Mouse (Mus musculus) T-helper 1 cell (primary cell): ENCODE measurements around the gene Slc35g3.

Source experiments
- in situ Hi-C: fragments of 300-600 bp; cut with MboI, MseI; formaldehyde crosslinking; loops from one replicate; pipeline ENCODE4 v1.15.1; 2025; ENCODE audit warnings: high pct_unique_total_duplicates

Slc35g3 gene

DNA sequence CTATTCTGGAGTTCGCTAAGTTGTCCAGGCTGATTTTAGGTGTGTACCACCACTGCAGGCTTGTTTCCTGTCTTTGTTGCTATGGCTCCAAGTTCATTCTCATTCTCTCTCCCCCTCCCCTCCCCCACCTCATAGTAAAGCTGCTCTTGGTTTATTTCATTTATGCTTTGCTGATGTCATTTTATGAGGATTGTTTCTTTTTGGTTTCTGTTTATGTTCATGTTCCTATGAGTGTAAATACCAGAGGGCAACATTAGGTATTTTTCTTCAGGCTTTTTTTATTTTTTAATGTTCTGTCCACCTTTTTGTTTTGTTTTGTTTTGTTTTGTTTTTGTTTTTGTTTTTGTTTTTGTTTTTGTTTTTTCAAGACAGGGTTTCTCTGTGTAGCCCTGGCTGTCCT lies at the start of gene Slc35g3:
Slc35g3 (minus strand) TSS at position 101 of the 400 bp plus-strand sequence.
- in situ Hi-C loops, result no loop called here

DNA sequence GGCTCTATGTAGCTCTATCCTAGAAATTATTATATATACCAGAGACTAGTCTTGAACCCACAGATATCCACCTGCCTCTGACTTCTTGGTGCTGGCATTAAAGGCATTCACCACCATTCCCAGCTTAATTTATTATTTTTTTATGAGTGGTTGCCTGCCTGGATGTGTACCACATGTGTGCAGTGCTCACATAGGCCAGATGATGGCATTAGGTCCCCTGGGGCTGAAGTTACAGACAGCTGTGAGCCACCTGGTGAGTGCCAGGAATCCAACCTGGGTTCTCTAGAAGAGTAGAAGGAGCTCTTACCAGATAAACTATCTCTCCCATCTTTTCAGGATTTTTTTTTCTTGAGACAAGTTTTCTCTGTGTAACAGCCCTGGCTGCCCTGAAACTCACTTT lies 48.5 kb upstream of the Slc35g3 start:
- in situ Hi-C loops, result no loop called here

DNA sequence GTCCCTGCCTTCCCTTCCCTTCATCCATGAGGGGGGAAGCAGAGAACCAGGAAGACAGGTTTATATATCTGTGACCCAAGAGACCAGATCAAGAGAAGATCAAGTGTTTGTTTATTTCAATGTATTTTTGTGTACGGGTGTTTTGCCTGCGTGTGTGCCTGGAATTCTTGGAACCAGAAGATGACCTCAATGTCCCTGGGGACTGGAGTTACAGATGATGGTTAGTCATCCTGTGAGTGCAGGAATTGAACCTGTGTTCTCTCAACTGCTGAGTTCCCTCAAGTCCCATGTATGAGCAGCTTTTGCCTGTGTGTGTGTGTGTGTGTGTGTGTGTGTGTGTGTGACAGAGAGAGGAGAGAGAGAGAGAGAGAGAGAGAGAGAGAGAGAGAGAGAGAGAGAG lies 45.9 kb upstream of the Slc35g3 start:
- in situ Hi-C loops, result loop anchor here (5.0 kb wide), 1 partner anchor 70 kb away; the partner anchor contains the start of gene Tmem95

DNA sequence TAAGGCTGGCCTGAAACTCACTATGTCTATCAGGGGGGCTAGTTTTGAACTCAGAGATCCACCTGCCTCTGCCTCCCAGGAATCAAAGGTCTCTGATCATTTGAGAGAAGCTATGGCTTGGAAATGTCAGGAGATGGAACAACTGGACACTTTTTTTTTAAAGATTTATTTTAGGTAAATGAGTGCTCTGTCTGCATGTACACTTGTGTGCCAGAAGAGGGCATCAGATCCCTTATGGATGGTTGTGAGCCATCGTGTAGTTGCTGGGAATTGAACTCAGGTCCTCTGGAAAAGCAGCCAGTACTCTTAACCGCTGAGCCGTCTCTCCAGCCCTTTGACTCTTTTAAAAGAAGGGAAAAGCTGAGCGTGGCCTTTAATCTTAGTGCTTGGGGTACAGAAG lies 44.6 kb upstream of the Slc35g3 start:
- in situ Hi-C loops, result loop anchor here (5.0 kb wide), 1 partner anchor 71 kb away; the partner anchor contains the start of gene Tmem95

DNA sequence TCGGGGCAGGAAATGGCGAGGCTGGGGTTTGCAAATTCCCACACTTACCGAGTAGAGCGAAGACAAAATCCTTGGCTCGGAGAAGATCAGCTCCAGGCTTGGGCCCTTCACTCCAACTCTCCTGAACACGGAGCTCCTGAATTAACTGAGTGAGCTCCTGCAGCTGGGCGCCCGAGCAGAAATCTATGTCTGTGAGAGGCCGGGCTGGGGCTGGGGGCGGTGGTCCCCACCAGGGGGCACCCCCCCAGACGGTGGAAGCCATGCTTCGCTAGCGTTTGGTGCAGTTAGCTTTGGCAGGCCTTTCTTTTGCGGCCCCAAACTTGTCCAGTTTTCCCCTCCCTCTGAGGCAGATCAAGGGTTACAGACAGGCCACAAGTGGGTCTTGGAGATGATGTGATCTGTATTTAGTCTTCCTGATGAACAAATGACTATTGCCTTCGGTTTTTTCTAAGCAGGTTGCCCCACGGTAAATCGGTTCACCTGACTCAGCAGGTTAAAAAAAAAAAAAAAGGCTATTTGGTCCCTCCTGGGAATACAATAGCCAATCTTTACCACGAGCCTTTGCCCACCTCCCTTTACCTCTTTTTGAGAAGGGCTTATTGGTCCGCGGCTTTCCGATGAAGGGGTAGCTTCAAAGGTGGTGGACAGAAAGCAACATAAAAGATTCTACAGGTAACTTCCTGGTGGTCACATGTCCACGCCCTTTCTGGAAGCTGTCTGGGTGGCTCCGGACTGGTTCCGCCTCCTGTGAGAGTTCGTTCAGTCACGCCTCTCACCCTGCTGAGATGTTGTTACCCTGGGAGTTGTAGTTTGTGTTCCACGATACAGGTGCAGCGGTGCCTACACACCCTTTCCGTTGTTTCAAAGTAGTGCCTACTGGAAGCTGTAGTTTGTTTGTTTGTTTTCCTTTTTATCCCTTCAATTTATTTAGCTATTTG lies 43.5 kb upstream of the Slc35g3 start, which contains the start of gene Tmem102:
Tmem102 (minus strand) TSS at position 653 of the 938 bp plus-strand sequence.
- in situ Hi-C loops, result loop anchor here (5.0 kb wide), 1 partner anchor 72 kb away; the partner anchor contains the start of gene Tmem95

DNA sequence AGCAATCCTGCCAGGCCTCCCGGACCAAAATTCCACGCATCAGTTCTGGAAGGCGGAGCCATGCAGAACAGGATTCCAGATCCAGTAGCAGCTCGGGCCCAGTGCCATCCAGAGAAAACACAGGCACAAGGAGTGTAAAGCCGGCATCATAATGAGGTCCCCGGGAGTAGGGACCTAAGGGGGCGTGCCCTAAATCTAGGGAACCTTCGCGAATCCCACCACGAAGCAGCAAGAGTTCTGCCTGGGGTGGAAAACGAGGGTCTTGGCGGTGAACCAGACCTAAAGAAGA lies 42.8 kb upstream of the Slc35g3 start:
- in situ Hi-C loops, result no loop called here

DNA sequence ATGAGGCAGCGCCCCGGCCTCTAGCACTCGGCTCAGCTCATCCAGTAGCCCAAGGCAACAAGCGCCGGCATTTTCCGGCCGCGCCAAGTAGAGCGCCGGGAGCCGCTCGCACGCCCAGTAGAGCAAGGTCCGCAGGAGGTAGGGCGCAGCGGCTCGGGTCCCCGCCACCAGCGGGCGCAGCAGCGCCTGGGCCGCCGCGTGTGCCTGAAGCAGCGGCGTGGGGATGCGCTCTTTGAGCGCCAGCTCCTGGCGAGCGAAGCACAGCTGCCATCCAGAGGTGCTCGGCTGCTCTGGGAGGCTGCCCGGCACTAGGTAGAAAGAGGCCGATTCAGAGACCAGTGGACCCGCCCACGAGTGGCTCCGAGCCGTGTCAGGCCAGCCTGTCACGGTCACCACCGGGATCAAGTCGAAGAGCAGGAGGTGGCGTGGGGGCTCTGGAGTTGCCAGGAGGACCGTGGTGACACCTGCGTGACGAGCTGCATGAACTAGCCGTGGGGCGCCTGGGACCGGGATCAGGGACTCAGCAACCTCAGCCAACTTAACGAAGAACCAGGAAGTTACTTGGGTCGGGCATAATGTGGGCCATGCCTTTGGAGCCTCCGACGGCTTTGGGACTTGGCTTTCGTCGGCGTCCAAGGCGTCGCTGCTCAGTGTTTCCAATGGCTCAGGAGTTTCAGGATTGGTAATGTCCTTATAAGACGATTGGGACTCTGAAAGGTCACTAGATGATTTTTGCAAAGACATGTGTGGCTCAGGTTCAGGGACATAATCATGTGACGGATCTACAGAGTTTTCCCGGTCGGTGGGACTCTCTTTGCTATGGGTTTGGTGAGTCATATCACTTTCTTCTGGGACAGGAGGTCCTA lies 42.3 kb upstream of the Slc35g3 start:
- in situ Hi-C loops, result no loop called here

DNA sequence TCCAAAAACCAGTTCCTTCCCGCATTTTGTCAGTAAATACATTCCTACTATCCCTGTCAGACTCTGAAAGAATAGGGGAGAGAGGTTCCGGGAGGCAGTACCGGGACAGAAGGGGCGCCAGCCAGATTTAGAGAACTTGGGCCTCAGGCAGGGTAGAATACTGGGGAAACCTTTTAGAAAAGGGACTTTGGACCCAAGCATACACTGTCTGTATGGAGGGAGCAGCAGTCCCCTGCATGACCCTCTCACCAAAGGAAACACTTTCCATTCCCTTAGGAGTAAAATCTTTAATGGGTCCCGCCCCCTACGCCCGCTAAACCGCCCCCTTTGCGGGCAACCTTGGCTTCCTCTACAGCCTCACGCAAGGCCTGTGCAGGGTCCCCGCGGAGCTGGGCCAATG lies 41.6 kb upstream of the Slc35g3 start:
- in situ Hi-C loops, result no loop called here

DNA sequence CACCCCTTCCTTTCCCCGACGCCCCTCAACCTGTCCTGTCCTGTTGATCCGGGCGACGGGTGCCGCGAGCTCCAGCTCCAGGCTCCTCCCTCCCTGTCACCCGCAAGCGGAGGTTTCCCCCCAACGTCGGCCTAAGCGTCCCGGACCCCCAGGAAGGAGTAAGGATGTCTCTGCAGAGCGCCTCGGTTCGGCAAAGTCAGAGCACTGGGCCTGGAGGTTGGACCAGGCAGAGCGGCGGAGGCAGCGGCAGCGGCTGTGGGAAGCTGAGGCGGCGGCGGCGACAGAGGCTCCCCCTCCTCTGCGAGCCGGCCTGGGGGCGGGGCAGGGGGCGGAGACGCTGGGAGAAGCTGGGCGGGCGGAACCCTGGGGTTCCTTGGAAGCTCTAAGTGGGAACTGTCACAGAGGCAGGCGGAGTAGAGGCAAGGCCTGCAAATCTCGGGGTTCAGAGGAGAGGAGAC lies 40.9 kb upstream of the Slc35g3 start:
- in situ Hi-C loops, result no loop called here

DNA sequence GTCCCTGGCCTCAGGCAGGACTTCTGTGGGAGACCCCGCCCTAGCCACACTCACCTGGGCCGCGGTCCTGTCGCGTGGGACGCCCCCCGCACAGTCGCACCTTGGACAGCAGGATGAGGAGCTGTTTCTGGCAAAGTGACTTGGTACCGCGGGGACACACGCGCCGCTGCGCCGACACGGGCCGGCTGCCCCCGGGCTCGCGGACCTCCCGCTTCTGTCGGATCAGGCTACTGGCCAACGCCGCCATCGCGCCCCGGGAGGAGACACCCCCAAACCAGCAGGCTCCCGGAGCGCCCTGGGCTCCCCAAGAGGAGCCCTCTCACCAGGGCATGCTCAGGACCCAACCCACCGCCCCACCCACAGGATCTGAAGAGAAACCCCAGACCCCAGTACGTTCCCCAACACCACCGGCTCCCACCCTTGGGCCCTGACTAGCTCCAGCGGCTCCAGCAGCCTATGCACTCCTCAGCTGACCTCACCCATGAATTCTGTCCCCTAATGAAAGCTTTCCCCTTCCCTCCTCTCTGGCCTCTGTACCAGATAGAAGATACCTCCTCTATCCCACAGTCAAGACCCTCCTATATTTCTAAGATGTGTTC lies 39.7 kb upstream of the Slc35g3 start, which contains the start of gene Fgf11:
Fgf11 (minus strand) TSS at position 479 of the 599 bp plus-strand sequence.
- in situ Hi-C loops, result no loop called here

DNA sequence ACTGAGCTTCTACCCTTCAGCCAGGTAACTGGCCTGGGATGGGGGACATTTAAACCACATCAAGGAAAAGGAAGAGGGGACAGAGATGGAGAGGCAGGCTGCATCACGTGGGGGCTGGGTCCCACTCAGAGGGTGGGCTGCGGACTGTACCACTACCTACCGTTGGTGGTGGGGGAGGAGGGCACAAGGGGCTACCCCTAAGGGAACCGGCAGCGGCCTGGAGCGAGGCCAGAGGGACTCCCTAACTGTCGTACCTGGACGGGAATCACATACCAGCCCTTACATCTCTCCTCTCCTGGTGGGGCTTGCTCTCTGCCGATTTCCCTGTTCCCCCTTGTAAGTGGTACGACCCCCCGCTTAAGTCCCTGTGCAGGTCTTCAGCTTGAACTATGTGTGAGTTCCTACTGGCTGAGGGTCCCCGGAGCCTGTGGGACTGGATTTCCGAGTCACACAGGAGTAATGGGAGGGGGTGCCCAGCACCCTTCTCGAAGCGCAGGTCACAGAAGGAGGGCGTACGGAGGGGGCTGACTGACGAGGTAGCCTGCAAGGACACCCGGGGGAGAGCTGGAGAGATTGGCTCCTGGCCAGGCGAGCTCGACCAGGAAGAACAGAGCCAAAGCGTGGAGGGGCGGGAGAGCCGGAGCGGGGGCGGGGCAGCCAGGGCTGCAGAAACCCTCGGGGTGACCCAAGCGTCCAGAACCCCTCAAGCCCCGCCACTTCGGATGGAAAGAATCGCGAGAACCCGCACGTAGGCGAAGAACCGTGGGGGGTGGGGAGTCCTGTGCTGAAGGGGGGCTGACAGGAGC lies 38.8 kb upstream of the Slc35g3 start:
- in situ Hi-C loops, result no loop called here

DNA sequence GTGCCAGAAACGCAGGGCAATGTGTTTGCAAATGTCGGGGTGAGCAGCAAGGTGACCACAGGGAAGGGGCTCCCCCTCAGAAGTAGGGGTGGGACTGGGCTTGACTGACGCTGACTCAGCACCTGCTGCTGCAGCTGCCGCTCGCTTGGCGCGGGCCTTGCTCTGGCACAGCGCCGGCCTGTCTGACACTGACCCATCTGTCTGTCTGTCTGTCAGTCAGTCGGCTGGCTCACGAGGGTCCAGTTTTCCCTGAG lies 38.3 kb upstream of the Slc35g3 start:
- in situ Hi-C loops, result no loop called here

DNA sequence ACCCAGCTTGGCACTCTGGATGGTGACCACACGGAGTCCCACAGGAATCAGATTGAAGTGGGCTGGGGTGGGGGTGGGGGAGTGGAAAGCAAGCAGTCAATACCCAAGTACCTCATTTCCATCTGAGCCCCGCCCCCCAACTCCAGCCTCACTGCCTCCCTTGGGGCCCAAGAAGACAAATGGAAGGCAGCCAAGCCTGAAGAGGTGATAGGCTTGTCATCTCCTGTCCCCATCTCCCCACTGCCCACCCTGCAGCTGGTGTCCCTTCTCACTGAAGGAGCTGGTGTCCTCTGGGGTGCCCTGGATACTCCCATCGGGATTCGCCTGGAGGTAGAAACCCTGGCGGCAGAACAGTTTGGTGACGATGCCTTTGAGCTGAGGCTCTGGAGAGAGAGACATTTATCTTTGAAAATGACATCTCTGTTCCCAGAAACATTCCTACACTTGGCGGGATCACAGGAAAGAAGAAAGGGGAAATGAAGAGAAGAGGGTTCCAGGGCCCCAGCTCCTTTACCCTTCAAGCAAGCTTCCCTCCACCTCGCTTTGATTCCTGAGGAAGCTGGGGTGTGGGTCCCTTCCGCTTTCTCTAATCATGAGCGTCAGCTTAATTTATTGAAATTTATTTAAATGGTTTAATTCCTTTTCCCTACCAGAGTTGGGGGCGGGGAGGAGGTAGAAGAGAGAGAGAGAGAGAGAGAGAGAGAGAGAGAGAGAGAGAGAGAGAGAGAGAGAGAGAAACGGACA lies 37.8 kb upstream of the Slc35g3 start:
- in situ Hi-C loops, result no loop called here

DNA sequence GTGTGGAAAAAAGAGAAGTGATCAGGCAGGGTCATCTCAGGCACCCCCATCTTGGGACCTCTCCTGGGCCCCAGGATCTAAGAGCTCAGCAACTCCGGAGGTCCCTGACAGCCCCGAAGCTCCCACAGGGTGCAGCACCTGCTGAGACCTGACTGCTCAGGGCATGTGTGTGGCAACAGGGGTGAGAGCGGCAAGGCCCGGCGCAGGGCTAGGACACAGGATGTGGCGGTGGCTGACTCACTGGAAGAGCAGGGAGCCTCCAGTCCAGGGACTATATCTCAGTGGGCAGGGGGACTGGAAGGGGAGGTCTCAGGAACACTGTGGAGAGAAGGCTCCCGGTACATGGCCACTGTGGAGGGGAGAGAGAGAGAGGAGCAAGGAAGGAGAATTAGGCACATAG lies 36.2 kb upstream of the Slc35g3 start:
- in situ Hi-C loops, result no loop called here

DNA sequence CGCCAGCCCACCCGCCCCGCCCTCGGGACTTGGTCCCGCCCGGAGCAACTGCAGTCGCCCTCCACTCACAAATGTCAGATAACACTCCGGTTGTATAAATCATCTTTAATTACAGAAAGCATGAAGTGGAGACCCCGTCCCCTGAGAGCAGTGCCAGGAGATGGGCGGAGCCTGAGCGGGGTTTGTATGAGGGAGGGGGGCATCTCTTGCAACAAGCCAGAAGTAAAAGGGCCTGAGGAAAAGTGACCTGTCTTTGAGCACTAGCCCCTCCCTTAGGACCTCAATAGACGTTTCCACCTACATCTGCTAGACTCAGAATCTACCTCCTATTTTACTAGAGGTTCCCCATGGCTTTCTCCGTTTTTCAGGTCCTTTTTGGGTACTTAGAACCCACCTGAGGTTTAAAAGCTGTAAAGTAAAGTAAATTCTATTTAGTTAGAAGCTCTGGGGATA lies 34.2 kb upstream of the Slc35g3 start:
- in situ Hi-C loops, result no loop called here

DNA sequence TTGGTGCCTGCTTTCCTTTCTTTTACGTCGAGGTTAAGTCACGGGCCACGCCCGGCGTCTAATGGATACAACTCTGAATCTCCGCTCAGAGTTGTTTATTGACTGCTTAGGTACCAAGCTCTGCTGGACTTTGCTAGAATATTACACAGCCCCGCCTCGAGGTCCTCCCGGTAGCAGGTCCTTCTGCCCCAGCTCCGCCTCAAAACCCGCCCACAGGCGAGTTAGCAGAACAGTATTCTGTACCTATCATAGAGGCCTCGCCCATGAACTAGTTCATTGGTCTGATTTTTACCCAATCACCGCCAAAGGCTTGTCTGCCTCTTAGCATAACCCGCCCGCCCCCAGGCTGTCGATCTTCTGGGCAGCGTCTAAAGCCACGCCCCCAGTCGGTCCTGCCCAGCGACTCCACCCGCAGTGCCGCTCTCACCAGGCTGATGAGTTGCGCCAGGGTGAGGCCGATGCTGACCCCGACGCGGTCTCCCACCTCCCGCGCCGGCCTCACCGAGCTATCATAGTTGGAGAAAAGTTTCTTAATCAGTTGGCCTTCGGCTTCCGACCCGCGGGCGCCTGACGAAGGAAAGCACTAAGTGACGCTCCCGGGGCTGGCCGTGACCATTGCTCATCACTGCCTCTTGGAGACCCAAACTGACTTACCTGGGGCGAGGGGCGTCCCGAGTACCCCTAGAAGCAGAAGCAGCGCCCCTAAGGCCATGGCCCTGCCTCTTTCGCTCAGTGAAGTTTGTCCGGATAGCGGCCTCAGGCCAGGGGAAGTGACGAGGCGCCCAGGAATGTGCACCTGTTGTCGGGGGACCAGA lies 33.6 kb upstream of the Slc35g3 start, which contains the start of gene Chrnb1:
Chrnb1 (minus strand) TSS at position 776 of the 815 bp plus-strand sequence.
- in situ Hi-C loops, result no loop called here

DNA sequence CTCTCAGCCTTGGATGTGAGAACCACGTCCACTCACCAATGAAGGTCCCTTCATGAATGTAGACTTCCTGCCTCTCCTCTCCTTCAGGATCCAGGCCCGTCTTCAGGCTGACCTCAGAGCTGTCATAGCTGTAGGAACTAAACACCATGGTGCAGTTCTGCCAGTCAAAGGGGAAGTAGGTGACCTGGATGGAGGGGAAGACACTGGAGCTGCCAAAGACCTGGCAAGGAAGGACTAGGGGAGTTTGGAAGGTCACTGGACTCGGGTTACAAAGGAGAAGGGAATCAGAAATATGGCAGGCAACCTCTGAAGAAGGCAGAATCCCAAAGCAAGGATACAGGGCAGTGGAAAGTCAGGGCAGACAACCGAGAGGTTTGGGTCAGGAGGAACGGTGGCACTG lies 31.7 kb upstream of the Slc35g3 start:
- in situ Hi-C loops, result no loop called here

DNA sequence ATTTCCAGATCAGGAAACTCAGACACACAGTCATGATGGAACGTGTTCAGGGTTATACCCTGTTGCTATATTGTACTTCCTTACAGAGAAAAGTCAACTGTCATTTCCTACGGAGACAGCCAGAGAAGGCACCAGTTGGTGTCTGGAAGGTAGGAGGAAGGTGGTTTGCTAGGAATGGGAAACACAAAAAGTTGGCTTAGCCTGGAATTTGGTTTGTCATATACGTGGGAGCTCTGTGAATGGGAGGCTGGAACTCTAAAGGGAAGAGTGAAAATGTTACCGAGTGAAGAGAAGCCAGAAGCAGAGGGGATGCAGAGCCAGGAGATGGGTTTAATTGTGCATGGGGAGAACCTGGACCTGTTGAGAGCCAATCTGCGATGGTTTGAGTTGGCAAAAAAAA lies 29.7 kb upstream of the Slc35g3 start:
- in situ Hi-C loops, result no loop called here

DNA sequence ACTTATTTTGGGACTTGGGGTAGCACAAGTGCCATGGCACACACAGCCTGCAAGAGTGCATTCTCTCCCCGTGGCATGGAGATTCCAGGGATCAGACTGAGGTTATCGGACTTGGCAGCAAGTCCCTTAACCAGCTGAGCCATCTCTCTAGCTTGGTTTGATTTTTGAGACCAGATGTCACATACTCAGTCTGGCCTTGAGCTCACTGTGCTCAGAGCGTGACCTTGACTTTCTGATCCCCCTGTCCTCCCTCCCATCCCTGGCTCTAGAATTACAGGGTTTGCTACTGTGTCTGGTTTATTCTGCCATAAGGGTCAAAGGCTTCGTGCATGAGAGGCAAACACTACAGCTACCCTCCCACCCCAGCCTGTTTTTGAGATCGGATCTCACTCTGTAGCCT lies 27.7 kb upstream of the Slc35g3 start:
- in situ Hi-C loops, result no loop called here

DNA sequence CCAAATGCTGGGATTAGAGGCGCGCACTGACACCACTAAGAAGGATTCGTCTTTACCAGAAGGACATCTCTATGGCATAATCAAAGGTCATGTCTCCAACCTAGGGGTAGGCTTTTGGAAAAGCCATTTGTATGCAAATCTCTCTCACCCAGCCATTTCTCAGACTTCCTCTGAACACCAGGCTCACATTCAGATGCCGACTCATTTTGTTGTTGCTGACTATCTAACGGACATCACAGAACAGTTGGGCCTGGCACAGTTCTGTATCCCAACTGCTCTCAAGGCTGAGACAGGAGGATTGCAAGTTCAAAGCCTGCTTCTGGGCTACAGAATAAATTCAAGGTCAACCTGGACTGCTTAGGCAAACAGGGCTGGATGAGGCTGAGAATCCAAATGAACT lies 25.5 kb upstream of the Slc35g3 start:
- in situ Hi-C loops, result no loop called here
